Mouse (Mus musculus) limb, embryonic 12.5 days (tissue): ENCODE results near the gene Trp53rka. TPM values are rescaled to one million over a fixed set of nuclear protein-coding genes. Genes with fewer than 3 reads are reported as not detected.

Experiments
- ATAC-seq: fragments of 200-750 bp; cut with Nextera tagmentation; 2 replicates; pipeline ENCODE4 v1.8.0; 2017; ENCODE audit warnings: low read depth, moderate TSS enrichment; ENCODE audit not compliant: insufficient number of reproducible peaks, insufficient read depth, low FRiP score, low TSS enrichment
- H3K27ac ChIP-seq: fragments of 300-500 bp; sonication (generic); 2 replicates; pipeline ENCODE4 v1.5.1; 2016; ENCODE audit warnings: mild to moderate bottlenecking, moderate library complexity
- H3K27me3 ChIP-seq: fragments of 300-500 bp; sonication (generic); 2 replicates; pipeline ENCODE4 v1.6.1; 2016; ENCODE audit warnings: mild to moderate bottlenecking, moderate library complexity
- H3K36me3 ChIP-seq: fragments of 300-500 bp; sonication (generic); 2 replicates; pipeline ENCODE4 v1.6.1; 2016; ENCODE audit warnings: mild to moderate bottlenecking, moderate library complexity
- H3K4me1 ChIP-seq: fragments of 300-500 bp; sonication (generic); replicated peaks from 2 replicates; pipeline ENCODE4 v1.6.1; 2016
- H3K4me2 ChIP-seq: fragments of 300-500 bp; sonication (generic); 2 replicates; pipeline ENCODE4 v1.6.1; 2016; ENCODE audit warnings: mild to moderate bottlenecking, moderate library complexity
- H3K4me3 ChIP-seq: fragments of 300-500 bp; sonication (generic); replicated peaks from 2 replicates; pipeline ENCODE4 v1.5.1; 2016; ENCODE audit warnings: mild to moderate bottlenecking
- H3K9ac ChIP-seq: fragments of 300-500 bp; sonication (generic); replicated peaks from 2 replicates; pipeline ENCODE4 v1.6.1; 2016; ENCODE audit warnings: mild to moderate bottlenecking, moderate library complexity
- H3K9me3 ChIP-seq: fragments of 300-500 bp; sonication (generic); 2 replicates; pipeline ENCODE4 v1.6.1; 2016; ENCODE audit warnings: mild to moderate bottlenecking, moderate library complexity
- WGBS: fragments of 180-500 bp; shearing (Covaris S2); methylation state at CpG from one replicate; pipeline ENCODE4 v1.1.7; 2016; 5-methylcytosine and 5-hydroxymethylcytosine counted together
- polyA plus RNA-seq: library from polyadenylated mRNA; unstranded; fragments of >200 nt; fragmentation: Nextera tagmentation; extraction: Ambion mirVana; gene quantifications from 2 replicates; pipeline ENCODE4 v1.2.1, GENCODE M21; 2016

The Trp53rka gene
- polyA plus RNA-seq, 1 experiment from 2014 or later: 57.7 TPM

DNA sequence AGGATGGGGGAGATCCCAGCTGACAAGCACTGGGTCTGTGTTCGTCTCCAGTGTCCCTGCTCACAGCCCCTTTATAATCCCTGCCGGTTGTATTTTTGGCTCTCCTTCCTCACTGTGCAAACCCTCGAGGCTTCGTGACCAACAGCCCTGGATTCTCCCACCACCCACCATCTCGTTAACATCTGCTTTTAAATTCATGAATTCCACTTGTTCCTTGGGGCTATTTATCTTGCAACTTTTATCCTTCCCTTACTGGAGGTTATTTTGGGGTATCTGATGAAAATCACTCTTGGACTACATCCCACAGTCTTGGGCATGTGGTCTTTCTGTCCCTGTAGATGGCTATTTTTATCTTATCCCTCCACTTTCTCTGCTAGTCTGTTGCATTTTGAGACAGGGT, 17.3 kb upstream of the Trp53rka start:
- H3K4me1 ChIP-seq: peaks cover 28% of the 10 kb centered on the region
- H3K36me3 ChIP-seq: 0 out of 2 replicates have a peak, but pooled peaks cover 5% of the 10 kb centered on the region
- peaks cover 9% of the 10 kb centered on the region for H3K27me3 ChIP-seq
- ATAC-seq: no peak
- no peak overlapping the region for H3K27ac ChIP-seq
- 41% methylated on average over 5 of the region's 5 CpGs for WGBS
- H3K9me3 ChIP-seq: no peaks in the 10 kb centered on the region
- H3K4me3 ChIP-seq: no peak overlapping the region
- H3K4me2 ChIP-seq: no peak overlapping the region
- no peak overlapping the region for H3K9ac ChIP-seq

DNA sequence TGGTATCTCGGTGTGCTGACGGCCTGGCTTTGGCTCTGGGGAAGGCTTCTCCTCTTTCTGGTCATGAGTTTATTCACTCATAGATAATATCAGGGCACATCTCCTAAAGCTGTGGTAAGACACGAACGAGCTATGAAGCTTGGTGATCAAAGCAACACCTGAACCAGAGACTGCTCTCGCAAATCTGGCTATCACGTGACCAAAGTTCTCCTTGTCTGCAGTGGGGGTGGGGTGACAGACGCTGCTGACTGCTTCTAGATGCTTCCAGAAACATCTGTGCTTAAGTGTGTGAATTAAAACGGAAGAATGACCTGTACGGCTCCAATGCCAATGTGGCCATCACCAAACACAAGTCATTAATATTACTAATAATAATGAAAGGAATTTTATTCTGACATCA, 16.6 kb upstream of the Trp53rka start:
- H3K4me2 ChIP-seq: no peak overlapping the region
- no peaks in the 10 kb centered on the region for H3K36me3 ChIP-seq
- 48% methylated on average over 9 of the region's 9 CpGs for WGBS
- no peak for ATAC-seq
- H3K27ac ChIP-seq: no peak overlapping the region
- H3K9ac ChIP-seq: no peak overlapping the region
- H3K4me3 ChIP-seq: no peak overlapping the region
- H3K4me1 ChIP-seq: peaks cover 28% of the 10 kb centered on the region
- H3K9me3 ChIP-seq: no peaks in the 10 kb centered on the region
- peaks cover 16% of the 10 kb centered on the region; the same call in 1 of the 2 replicates for H3K27me3 ChIP-seq

DNA sequence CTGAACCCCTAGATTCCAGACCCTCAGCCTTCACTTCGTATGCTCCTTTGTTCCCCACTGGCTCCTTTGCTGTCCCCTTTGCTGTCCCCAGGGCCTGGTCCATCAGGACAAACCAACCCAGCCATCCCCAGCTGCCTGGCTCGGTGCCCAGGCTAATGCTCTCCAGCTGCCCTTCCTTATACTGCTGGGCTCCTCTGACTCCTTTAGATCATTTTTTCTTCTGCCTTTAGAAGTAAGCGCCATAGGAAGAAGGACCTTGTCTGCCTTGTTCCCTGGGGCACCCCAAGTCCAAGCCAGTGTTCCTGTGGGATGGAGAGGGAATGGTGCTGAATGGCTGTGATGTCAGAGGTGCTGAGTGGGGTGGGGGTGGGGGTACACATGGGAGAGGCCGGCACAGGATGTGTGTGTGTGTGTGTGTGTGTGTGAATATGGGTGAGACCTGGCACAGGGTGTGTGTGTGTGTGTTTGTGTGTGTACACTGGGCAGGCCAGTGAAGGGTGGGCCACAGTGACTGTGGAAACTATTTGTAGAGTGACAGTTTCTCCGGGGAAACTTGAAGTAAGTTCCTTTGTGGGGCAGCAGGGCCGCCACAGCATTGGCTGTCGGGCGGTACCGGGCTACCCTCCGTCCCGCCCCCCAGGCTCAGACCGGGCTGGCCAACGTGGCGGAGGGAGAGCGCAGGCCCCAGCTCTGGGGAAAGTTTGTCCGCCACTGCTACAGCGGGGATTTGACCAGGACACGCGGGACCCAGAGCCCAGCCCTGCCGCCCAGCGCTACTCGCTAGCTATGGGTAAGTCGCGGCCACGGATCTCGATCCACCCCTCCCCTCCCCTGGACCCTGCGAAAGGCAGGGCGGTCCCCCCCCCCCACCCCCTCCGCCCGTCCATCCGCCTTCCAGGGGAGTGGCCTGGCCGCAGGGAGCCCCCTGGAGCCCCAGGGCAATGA, 10.4 kb upstream of the Trp53rka start, which contains the start of gene Slc2a10:
Gene Slc2a10, plus strand, starts transcription at position 529 of the 945 bp plus-strand sequence.
- H3K9me3 ChIP-seq: no peaks in the 10 kb centered on the region
- H3K36me3 ChIP-seq: no peaks in the 10 kb centered on the region
- peak within 1 kb of the TSS; percentile 51 for H3K4me3 ChIP-seq
- H3K27me3 ChIP-seq: peaks cover 15% of the 10 kb centered on the region; the same call in 1 of the 2 replicates
- H3K4me2 ChIP-seq: peak within 1 kb of the TSS; percentile 81
- peak within 1 kb of the TSS; percentile 75 for H3K9ac ChIP-seq
- H3K4me1 ChIP-seq: peaks cover 18% of the 10 kb centered on the region
- H3K27ac ChIP-seq: 0 out of 2 replicates have a peak within 1 kb of the TSS, but pooled peaks have one; percentile 53
- 5% methylated on average over 32 of the region's 32 CpGs for WGBS
- peak; percentile 82 for ATAC-seq

DNA sequence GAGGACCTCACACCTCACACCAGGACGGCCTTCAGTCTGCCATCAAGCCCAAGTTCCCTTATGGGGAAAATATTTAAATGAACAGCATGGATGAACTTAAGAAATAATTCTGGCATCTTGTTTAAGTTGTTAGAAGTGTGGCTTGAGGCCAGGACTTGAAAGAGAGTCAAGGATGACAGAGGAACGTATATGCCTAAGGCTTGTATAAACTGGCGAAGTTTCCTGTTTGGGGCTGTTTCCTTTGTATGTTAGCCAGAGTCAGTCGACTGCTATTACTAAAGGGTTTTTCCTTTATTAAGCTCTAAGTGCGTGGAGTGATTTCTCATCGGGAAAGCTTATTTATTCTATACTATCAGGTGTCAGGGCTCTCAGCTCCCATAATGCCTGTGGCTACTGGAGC, 5.7 kb upstream of the Trp53rka start:
- Histone ChIP-seq H3K4me3 (no peak overlapping the region), H3K36me3 (no peaks in the 10 kb centered on the region), H3K9ac (no peak overlapping the region), H3K9me3 (no peaks in the 10 kb centered on the region), H3K4me1 (peaks cover 12% of the 10 kb centered on the region), H3K4me2 (no peak overlapping the region), H3K27ac (no peak overlapping the region), H3K27me3 (peaks cover 9% of the 10 kb centered on the region; the same call in 1 of the 2 replicates)
- no peak for ATAC-seq
- 76% methylated on average over 6 of the region's 6 CpGs for WGBS

DNA sequence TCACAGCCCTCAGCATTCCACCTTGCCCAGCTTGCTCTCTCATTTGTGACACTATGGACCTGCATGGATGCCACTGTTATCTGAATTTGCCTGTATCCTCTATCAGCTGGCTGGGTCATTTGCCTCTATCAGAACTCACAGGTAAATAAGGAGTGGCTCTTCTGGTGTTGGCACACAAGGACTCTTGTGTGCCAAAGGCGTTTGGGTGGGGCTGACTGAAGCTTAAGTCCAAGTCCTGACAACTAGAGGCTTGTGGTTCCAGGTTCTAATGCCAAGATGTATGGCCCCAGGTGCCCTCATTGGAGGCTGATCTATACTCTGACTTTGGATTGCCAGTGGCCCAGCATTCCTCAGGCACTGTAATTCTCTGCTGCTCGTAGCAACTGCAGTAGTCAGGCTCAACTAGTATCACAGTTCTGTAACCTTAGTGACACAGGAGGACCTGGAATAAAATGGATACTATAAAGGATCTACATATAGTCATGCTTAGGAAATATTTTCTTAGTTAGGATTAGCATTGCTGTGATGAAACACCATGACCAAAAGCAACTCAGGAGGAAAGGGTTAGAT, 4.7 kb upstream of the Trp53rka start:
- H3K4me3 ChIP-seq: no peak overlapping the region
- H3K9me3 ChIP-seq: no peaks in the 10 kb centered on the region
- no peaks in the 10 kb centered on the region for H3K36me3 ChIP-seq
- WGBS: 64% methylated on average over 2 of the region's 2 CpGs
- no peak for ATAC-seq
- H3K4me1 ChIP-seq: peaks cover 7% of the 10 kb centered on the region
- no peak overlapping the region for H3K4me2 ChIP-seq
- H3K27me3 ChIP-seq: peaks cover 9% of the 10 kb centered on the region; the same call in 1 of the 2 replicates
- no peak overlapping the region for H3K9ac ChIP-seq
- no peak overlapping the region for H3K27ac ChIP-seq

DNA sequence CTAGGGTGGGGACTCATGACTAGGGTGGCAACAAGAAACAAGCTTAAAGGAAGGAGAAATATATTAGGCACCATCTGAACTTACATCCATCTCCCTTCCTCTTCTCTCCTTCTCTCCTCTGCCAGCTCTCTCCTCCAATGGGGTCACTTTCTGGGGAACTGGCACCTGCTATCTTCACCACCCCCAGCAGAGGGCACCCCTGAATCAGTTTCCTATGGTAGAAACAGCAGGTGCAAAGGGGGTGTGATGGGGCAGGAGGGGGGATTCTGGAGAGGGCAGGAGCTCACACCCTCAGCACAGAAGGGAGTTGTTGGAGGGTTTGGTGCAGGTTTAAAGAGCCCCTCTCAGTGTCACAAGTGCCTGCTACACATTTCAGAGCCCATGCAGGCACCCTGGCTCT, 3.1 kb upstream of the Trp53rka start:
- H3K4me2 ChIP-seq: no peak overlapping the region
- H3K9me3 ChIP-seq: no peaks in the 10 kb centered on the region
- H3K27ac ChIP-seq: no peak overlapping the region
- no peak overlapping the region for H3K9ac ChIP-seq
- no peak overlapping the region for H3K4me3 ChIP-seq
- H3K27me3 ChIP-seq: peaks cover 7% of the 10 kb centered on the region; the same call in 1 of the 2 replicates
- no peak for ATAC-seq
- H3K4me1 ChIP-seq: peaks cover 15% of the 10 kb centered on the region
- H3K36me3 ChIP-seq: no peaks in the 10 kb centered on the region

DNA sequence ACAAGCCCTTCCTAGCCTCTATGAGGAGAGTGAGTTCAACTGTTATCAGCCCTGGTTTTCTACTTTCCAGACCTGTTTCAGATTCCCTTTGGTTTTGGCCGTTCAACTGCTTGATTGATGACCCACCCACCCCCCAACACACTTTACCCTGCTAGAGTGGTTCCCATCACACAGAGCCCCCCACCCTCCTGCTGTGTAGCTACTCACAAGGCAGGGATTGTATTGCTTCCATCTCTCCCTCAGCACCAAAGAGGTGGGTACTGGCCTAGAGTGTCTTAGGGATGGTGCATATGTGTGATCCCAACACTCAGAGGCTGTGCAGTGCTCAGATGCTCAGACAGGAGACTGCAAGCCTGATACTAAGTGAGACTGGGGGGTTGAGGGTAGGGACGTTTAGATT, 1.4 kb upstream of the Trp53rka start:
- no peak overlapping the region for H3K27ac ChIP-seq
- peaks cover 4% of the 10 kb centered on the region; the same call in 1 of the 2 replicates for H3K27me3 ChIP-seq
- H3K9me3 ChIP-seq: no peaks in the 10 kb centered on the region
- H3K4me1 ChIP-seq: peaks cover 15% of the 10 kb centered on the region
- no peak overlapping the region for H3K9ac ChIP-seq
- peaks cover 16% of the 10 kb centered on the region for H3K36me3 ChIP-seq
- no peak overlapping the region for H3K4me2 ChIP-seq
- 50% methylated on average over 2 of the region's 2 CpGs for WGBS
- H3K4me3 ChIP-seq: no peak overlapping the region
- no peak for ATAC-seq

DNA sequence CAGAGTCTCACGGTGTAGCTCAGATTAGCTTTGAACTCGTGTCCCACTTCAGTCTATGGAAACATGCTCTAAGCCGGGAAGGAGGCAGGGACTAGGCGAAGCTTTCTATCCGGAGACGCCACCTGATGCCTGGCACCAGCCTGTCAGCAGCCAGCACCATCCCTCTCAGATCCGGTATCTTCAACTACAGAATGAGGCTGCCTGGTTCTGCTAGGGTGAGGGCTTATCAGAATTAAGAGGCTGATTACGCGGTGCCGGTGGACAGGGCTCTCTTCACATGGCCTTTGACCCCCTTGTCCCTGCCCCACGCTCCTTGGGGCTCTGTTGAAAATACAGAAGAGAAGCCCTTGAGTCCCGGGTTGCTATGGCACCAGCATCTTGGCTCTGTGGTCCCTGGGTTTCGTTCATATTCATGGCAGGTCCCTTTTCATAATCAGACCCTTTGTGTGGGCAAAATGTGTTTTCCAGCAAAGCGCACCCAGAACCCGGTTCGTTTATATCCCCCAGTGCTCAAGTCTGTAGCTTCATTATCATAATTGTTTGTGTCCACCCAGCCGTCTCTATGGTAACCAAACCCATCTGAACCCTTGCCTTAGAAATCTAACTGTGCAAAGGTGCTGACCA, 575 bp upstream of the Trp53rka start:
- WGBS: 31% methylated on average over 17 of the region's 17 CpGs
- peak overlapping the region; percentile 89 for H3K4me2 ChIP-seq
- H3K9ac ChIP-seq: peak overlapping the region; percentile 84
- H3K9me3 ChIP-seq: no peaks in the 10 kb centered on the region
- peaks cover 24% of the 10 kb centered on the region for H3K36me3 ChIP-seq
- H3K4me1 ChIP-seq: peaks cover 15% of the 10 kb centered on the region
- H3K27ac ChIP-seq: 0 out of 2 replicates have a peak overlapping the region, but pooled peaks have one; percentile 82
- ATAC-seq: peak; percentile 5; the same call in 1 of the 2 replicates
- peak overlapping the region; percentile 80 for H3K4me3 ChIP-seq
- H3K27me3 ChIP-seq: peaks cover 4% of the 10 kb centered on the region; the same call in 1 of the 2 replicates

DNA sequence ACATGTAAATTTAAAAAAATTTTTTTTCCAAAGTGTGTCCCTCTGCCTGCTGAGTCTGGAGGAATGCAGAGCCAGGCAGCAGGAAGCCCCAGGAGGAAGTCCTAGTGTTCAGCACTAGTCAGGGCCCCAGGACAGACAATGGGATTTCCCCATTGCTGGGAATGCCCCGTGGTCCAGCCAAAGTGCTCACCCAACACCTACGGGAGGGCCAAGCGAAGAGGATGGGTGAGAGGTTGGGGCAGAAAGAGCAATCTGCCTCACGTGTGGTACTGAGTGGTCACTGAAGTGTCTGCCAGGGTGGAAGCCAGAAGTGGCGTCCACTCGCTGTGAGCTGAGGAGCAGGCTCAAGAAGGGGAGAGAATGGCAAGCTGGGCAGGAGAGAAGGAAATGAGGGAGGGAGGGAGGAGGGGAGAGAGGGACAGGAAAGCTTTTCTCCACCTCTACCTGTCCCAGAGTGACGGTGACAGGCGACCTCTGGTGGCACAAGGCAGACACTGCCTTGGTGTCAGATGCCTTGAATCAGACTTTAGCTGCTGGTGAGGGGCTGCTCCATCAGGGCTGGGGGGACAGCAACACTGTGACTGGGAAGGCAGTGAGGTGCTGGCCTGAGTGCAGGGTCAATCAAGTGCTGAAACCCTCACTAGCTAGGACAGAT, 6.1 kb downstream of the Trp53rka start:
- Histone ChIP-seq H3K27me3 (0 out of 2 replicates have a peak, but pooled peaks cover 5% of the 10 kb centered on the region), H3K36me3 (peaks cover 32% of the 10 kb centered on the region), H3K4me1 (peaks cover 7% of the 10 kb centered on the region), H3K4me3 (no peak overlapping the region), H3K4me2 (no peak overlapping the region), H3K9ac (0 out of 2 replicates have a peak overlapping the region, but pooled peaks have one; percentile 5), H3K27ac (0 out of 2 replicates have a peak overlapping the region, but pooled peaks have one; percentile 7), H3K9me3 (no peaks in the 10 kb centered on the region)
- ATAC-seq: peak; percentile 21; the same call in 1 of the 2 replicates
- WGBS: 27% methylated on average over 8 of the region's 8 CpGs

DNA sequence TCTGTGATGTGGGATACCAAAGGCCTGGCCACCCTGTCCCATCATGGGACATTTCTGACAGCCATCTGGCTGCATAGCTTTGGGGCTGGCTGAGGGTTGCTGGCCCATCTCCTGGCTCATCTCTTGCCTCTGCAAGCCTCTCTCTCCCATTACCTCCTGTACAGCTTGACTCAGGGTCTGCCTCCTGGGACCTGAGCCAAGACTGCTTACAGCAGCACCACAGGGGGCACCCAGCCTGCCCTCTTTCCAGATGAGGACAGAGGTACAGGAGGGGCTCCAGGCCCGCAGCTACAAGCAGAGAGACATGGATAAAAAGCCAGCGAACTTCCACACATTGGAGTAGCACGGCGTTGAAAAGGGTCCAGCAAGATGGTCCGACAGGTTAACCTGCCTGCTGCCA, 6.7 kb downstream of the Trp53rka start:
- 82% methylated on average over 5 of the region's 5 CpGs for WGBS
- H3K4me2 ChIP-seq: no peak overlapping the region
- H3K9ac ChIP-seq: no peak overlapping the region
- 0 out of 2 replicates have a peak, but pooled peaks cover 5% of the 10 kb centered on the region for H3K27me3 ChIP-seq
- no peak overlapping the region for H3K4me3 ChIP-seq
- peaks cover 32% of the 10 kb centered on the region for H3K36me3 ChIP-seq
- H3K9me3 ChIP-seq: no peaks in the 10 kb centered on the region
- no peak overlapping the region for H3K27ac ChIP-seq
- ATAC-seq: no peak
- H3K4me1 ChIP-seq: peaks cover 6% of the 10 kb centered on the region
